Mouse (Mus musculus) midbrain, postnatal 0 days (tissue): Measurements from ENCODE around the gene Acr. TPM values are rescaled to one million over a fixed set of nuclear protein-coding genes. Genes with fewer than 3 reads are reported as not detected.

Experiments
- ATAC-seq: fragments of 200-750 bp; cut with Nextera tagmentation; 2 replicates; pipeline ENCODE4 v1.8.0; 2017; ENCODE audit warnings: moderate number of reproducible peaks, mild to moderate bottlenecking, moderate TSS enrichment, moderate library complexity; ENCODE audit not compliant: low FRiP score
- DNase-seq: peaks from one replicate; pipeline ENCODE4 v3.0.0-alpha.2; 2015; ENCODE audit warnings: low spot score
- H3K27ac ChIP-seq: fragments of 300-500 bp; sonication (generic); 2 replicates; pipeline ENCODE4 v1.5.1; 2014; ENCODE audit warnings: low read depth, mild to moderate bottlenecking, low read length, mixed read lengths
- H3K27me3 ChIP-seq: fragments of 300-500 bp; sonication (generic); 2 replicates; pipeline ENCODE4 v1.6.1; 2014; ENCODE audit warnings: low read length, control low read depth, mixed read lengths; ENCODE audit not compliant: insufficient read depth
- H3K36me3 ChIP-seq: fragments of 300-500 bp; sonication (generic); 2 replicates; pipeline ENCODE4 v1.6.1; 2014; ENCODE audit warnings: low read length, control low read depth, mixed read lengths; ENCODE audit not compliant: insufficient read depth
- H3K4me1 ChIP-seq: fragments of 300-500 bp; sonication (generic); 2 replicates; pipeline ENCODE4 v1.6.1; 2014; ENCODE audit warnings: mild to moderate bottlenecking, control low read depth, antibody characterized with exemption, low read length, mixed read lengths; ENCODE audit not compliant: insufficient read depth
- H3K4me2 ChIP-seq: fragments of 300-500 bp; sonication (generic); 2 replicates; pipeline ENCODE4 v1.6.1; 2014; ENCODE audit warnings: low read depth, mild to moderate bottlenecking, low read length, mixed read lengths; ENCODE audit not compliant: poor library complexity, severe bottlenecking
- H3K4me3 ChIP-seq: fragments of 300-500 bp; sonication (generic); 2 replicates; pipeline ENCODE4 v1.5.1; 2014; ENCODE audit warnings: low read depth, mild to moderate bottlenecking, low read length, moderate library complexity
- H3K9ac ChIP-seq: fragments of 300-500 bp; sonication (generic); replicated peaks from 2 replicates; pipeline ENCODE4 v1.6.1; 2014; ENCODE audit warnings: mild to moderate bottlenecking, low read length, moderate library complexity, mixed read lengths; ENCODE audit not compliant: poor library complexity, severe bottlenecking
- H3K9me3 ChIP-seq: fragments of 300-500 bp; sonication (generic); 2 replicates; pipeline ENCODE4 v1.6.1; 2016; ENCODE audit warnings: low read length, control low read depth
- CTCF ChIP-seq: IDR thresholded peaks from 2 replicates; pipeline ENCODE4 v1.5.1; 2016; ENCODE audit warnings: antibody characterized with exemption, mild to moderate bottlenecking
- WGBS: fragments of 180-500 bp; shearing (Covaris S2); extraction: QIAGEN DNeasy Blood & Tissue Kit; methylation state at CpG from one replicate; pipeline ENCODE4 v1.1.7; 2014; 5-methylcytosine and 5-hydroxymethylcytosine counted together
- polyA plus RNA-seq: library from polyadenylated mRNA; unstranded; fragments of >200 nt; fragmentation: Nextera tagmentation; extraction: Ambion mirVana; gene quantifications from 2 replicates; pipeline ENCODE4 v1.2.1, GENCODE M21; 2015
- total RNA-seq: library from RNA; depleted of rRNA; stranded (reverse); fragments of >200 nt; gene quantifications from 2 replicates; pipeline ENCODE4 v1.2.3, GENCODE M21; 2014; rRNA removed

Acr gene
- total RNA-seq (1.7 and 3.5 TPM in 2 replicates), polyA plus RNA-seq (2.0 and 3.1 TPM in 2 replicates)

- no peaks in the 10 kb centered on the region for H3K4me1 ChIP-seq
- no peak within 1 kb of the TSS for H3K9ac ChIP-seq
- ATAC-seq (no peak), DNase-seq (no peak)
- no peaks in the 10 kb centered on the region for H3K27me3 ChIP-seq
- H3K9me3 ChIP-seq = no peaks in the 10 kb centered on the region
- H3K36me3 ChIP-seq = no peaks in the 10 kb centered on the region
- H3K27ac ChIP-seq = no peak within 1 kb of the TSS
- WGBS = 88% methylated on average over 6 of the region's 6 CpGs
- no peak for TF ChIP-seq CTCF
- H3K4me3 ChIP-seq = no peak within 1 kb of the TSS
- H3K4me2 ChIP-seq = no peak within 1 kb of the TSS
These were observed at the start of gene Acr for GRCm38 (mm10) chr15:89568114-89568513. Gene Acr (plus strand): TSS chr15:89568326.

DNA sequence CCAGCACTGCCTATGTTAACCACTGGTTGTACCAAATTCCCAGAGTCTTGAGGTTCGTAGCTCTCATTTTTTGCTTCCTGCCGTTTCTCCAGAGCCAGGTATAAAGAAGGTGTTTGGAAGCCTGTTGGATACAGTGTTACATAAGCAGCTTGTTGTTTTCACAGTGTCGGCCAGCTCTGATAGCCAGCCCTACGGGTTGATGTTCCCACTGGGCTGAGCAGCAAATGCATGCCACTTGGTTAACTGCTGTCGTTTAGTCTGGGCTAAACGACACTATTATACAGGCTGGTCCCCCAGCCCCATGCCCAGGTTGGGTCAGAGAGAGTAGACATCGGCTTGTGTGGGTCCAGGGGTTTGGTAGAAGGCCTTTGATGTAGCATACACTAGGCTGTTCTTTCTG is 46.2 kb upstream of the Acr start:
- ATAC-seq (no peak), DNase-seq (no peak)
- 82% methylated on average over 7 of the region's 7 CpGs for WGBS
- H3K4me3 ChIP-seq = no peak overlapping the region
- no peak overlapping the region for H3K9ac ChIP-seq
- no peak overlapping the region for H3K4me2 ChIP-seq
- H3K4me1 ChIP-seq = 0 out of 2 replicates have a peak, but pooled peaks cover 3% of the 10 kb centered on the region
- H3K9me3 ChIP-seq = no peaks in the 10 kb centered on the region
- peaks cover 22% of the 10 kb centered on the region for H3K36me3 ChIP-seq
- no peak overlapping the region for H3K27ac ChIP-seq
- H3K27me3 ChIP-seq = no peaks in the 10 kb centered on the region
- no peak for TF ChIP-seq CTCF

DNA sequence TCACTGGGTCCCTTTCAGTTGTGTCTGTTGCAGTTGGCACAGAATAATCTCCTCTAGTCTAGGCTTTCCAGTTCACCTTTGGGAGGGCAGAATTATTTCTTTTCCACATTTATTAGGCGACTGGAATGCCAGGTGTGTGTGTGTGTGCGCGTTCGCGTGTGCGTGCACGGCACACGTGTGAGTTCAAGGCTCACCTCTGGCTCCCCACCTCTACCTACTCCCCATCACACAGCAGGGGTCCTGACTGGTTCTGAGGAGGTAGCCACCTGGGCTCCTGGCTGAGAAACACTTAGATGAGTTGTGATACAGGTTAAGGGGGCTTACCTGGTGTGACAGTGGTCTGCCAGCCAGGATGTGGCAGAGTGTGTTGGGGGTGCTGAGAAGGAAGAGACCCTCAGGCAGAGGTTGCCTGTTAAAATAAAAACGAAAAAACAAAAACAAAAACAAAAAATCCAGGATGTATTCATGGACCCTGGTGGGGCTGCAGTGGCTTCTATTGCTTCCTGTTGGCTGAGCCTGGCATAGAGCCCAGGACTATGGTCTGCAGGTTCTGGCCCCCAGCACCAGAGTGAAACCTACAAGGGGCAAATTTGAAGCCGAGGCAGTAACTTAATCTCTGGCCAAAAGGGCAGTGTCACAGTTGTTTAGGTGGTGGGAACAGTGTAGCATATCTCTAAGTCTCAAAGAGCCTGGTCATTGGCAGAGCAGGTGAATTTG is 45.4 kb upstream of the Acr start:
- TF ChIP-seq CTCF = no peak
- ATAC-seq = no peak
- Histone ChIP-seq H3K4me2 (peak overlapping the region; percentile 95), H3K9ac (peak overlapping the region; percentile 78; the same call in 1 of the 2 replicates), H3K4me3 (peak overlapping the region; percentile 78; the same call in 1 of the 2 replicates), H3K36me3 (peaks cover 25% of the 10 kb centered on the region), H3K9me3 (no peaks in the 10 kb centered on the region), H3K4me1 (0 out of 2 replicates have a peak, but pooled peaks cover 3% of the 10 kb centered on the region), H3K27me3 (no peaks in the 10 kb centered on the region), H3K27ac (no peak overlapping the region)
- WGBS = 90% methylated on average over 10 of the region's 10 CpGs
- no peak for DNase-seq

DNA sequence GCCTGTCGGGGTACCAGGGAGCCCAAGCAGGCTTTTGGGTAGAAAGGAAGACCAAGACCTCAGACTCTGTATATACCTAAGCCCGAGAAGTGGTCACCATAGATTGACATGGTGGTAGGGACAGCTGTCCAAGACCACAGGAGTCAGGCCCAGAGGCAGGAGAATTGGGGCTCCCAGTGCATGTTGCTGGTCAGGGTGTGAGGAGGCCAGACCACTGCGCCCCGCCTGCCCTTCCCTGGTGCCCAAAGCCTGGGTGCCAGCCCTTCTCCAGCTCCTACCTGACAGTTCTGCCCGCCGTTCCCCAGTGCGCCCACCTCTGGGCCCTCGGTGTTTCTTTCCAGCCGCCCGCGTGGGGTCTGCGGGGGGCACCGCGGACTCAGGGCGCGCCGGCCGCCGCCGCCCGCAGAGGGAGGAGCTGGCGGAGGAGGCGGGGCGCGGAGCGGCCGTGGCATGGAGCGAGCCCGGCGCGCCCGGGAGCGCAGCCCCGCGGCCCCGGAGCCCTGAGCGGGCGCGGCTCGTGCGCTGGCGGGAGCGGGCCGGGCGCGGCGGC is 44.8 kb upstream of the Acr start:
- WGBS = 14% methylated on average over 35 of the region's 47 CpGs
- Histone ChIP-seq H3K27me3 (no peaks in the 10 kb centered on the region), H3K27ac (no peak overlapping the region), H3K4me1 (0 out of 2 replicates have a peak, but pooled peaks cover 3% of the 10 kb centered on the region), H3K9ac (peak overlapping the region; percentile 78), H3K36me3 (peaks cover 23% of the 10 kb centered on the region), H3K9me3 (no peaks in the 10 kb centered on the region), H3K4me3 (peak overlapping the region; percentile 78), H3K4me2 (peak overlapping the region; percentile 95)
- ATAC-seq = peak; percentile 53; the same call in 1 of the 2 replicates
- no peak for TF ChIP-seq CTCF
- DNase-seq = peak; percentile 41

- TF ChIP-seq CTCF = no peak
- Histone ChIP-seq H3K9me3 (no peaks in the 10 kb centered on the region), H3K27me3 (no peaks in the 10 kb centered on the region), H3K27ac (no peak overlapping the region), H3K9ac (peak overlapping the region; percentile 78), H3K4me3 (peak overlapping the region; percentile 78), H3K4me2 (peak overlapping the region; percentile 95), H3K36me3 (peaks cover 22% of the 10 kb centered on the region), H3K4me1 (0 out of 2 replicates have a peak, but pooled peaks cover 3% of the 10 kb centered on the region)
- no peak for DNase-seq
- ATAC-seq = 0 out of 2 replicates have a peak, but pooled peaks have one; percentile 28
- WGBS = 8% methylated on average over 44 of the region's 52 CpGs
These were observed 44.0 kb upstream of the Acr start for GRCm38 (mm10) chr15:89524001-89524571.
